Mouse (Mus musculus) liver, embryonic 11.5 days (tissue): Measurements from ENCODE around the gene Pde6b. TPM values are rescaled to one million over a fixed set of nuclear protein-coding genes. Genes with fewer than 3 reads are reported as not detected.
A peak's percentile ranks its signal among the peaks of the same experiment; 100 is the strongest.

Source experiments
- ATAC-seq: fragments of 200-750 bp; cut with Nextera tagmentation; replicated peaks from 2 replicates; pipeline ENCODE4 v1.8.0; 2017; ENCODE audit warnings: moderate number of reproducible peaks, mild to moderate bottlenecking, moderate TSS enrichment, moderate library complexity; ENCODE audit not compliant: low FRiP score
- DNase-seq: peaks from one replicate; pipeline ENCODE4 v3.0.0-alpha.2; 2017; ENCODE audit warnings: low spot score
- H3K27ac ChIP-seq: fragments of 300-500 bp; sonication (generic); 2 replicates; pipeline ENCODE4 v1.5.1; 2014; ENCODE audit warnings: mild to moderate bottlenecking, low read depth, low read length, control low read depth
- H3K27me3 ChIP-seq: fragments of 300-500 bp; sonication (generic); replicated peaks from 2 replicates; pipeline ENCODE4 v1.6.1; 2014; ENCODE audit warnings: low read length, mixed read lengths; ENCODE audit not compliant: control insufficient read depth, insufficient read depth
- H3K36me3 ChIP-seq: fragments of 300-500 bp; sonication (generic); 2 replicates; pipeline ENCODE4 v1.6.1; 2014; ENCODE audit warnings: mild to moderate bottlenecking, low read length, moderate library complexity, mixed read lengths; ENCODE audit not compliant: control insufficient read depth, insufficient read depth
- H3K4me1 ChIP-seq: fragments of 300-500 bp; sonication (generic); replicated peaks from 2 replicates; pipeline ENCODE4 v1.6.1; 2014; ENCODE audit warnings: low read length, mixed read lengths; ENCODE audit not compliant: control insufficient read depth, insufficient read depth
- H3K4me2 ChIP-seq: fragments of 300-500 bp; sonication (generic); 2 replicates; pipeline ENCODE4 v1.6.1; 2014; ENCODE audit warnings: mild to moderate bottlenecking, control low read depth, moderate library complexity
- H3K4me3 ChIP-seq: fragments of 300-500 bp; sonication (generic); 2 replicates; pipeline ENCODE4 v1.5.1; 2014; ENCODE audit warnings: low read depth, low read length, control low read depth
- H3K9ac ChIP-seq: fragments of 300-500 bp; sonication (generic); 2 replicates; pipeline ENCODE4 v1.6.1; 2014; ENCODE audit warnings: low read depth, low read length, control low read depth
- H3K9me3 ChIP-seq: fragments of 300-500 bp; sonication (generic); 2 replicates; pipeline ENCODE4 v1.6.1; 2016; ENCODE audit warnings: low read length, inconsistent platforms, mixed read lengths; ENCODE audit not compliant: control insufficient read depth
- WGBS: fragments of 180-500 bp; shearing (Covaris S2); extraction: QIAGEN DNeasy Blood & Tissue Kit; methylation state at CpG from one replicate; pipeline ENCODE4 v1.1.7; 2014; 5-methylcytosine and 5-hydroxymethylcytosine counted together
- polyA plus RNA-seq: library from polyadenylated mRNA; unstranded; fragments of >200 nt; fragmentation: Nextera tagmentation; extraction: Ambion mirVana; gene quantifications from 2 replicates; pipeline ENCODE4 v1.2.1, GENCODE M21; 2014

Gene Pde6b
- polyA plus RNA-seq, 1 experiment from 2014 or later = 0.48 TPM

DNA sequence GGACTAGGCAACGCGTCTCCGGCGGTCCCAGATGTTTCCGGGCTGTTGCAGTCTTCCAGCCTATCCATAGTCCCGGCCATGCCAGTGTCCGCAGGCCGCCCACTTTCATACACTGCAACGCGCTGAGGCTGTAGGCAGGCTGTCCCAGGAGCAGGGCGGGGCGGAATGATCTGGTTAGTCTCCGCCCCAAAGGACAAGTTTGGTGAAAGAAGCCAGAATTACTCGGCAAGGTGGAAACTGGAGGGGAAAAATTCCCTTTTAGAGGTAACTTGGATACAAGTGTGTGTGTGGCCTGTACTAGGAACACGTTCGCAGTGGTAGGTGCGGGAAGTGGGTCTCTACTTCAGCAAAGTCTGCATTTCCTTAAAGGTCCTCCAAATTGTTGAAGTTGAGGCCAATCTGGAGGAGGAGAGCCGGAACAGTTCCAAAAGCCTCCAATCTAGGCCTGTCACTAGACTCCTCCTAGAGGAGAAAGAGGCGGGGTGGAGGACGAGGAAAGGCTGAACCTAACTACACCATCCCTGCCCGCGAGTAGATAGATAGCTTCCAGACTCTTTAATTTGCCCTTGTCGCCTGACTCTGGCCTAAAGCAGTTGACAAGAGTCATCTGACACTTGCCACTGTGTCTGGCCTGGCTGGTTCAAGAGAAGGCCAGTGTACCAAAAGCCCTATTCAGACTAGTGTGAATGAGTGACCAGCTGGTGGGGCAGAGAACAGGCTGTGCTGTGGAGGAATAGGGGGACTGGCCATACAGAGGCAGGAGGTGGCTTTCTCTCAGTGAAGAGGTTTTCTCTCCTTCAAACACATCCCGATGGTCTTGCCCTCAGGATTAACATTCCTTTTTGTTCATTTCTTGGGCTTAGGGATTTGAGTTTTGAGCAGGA, 60.8 kb downstream of the Pde6b start, which contains the start of gene Mfsd7a:
Gene Mfsd7a, minus strand, starts transcription at position 107 of the 884 bp plus-strand sequence.
- Histone ChIP-seq H3K9me3 (no peaks in the 10 kb centered on the region), H3K9ac (peak within 1 kb of the TSS; percentile 45; the same call in 1 of the 2 replicates), H3K36me3 (no peaks in the 10 kb centered on the region), H3K4me1 (peaks cover 14% of the 10 kb centered on the region), H3K4me3 (peak within 1 kb of the TSS; percentile 52), H3K4me2 (peak within 1 kb of the TSS; percentile 81), H3K27me3 (no peaks in the 10 kb centered on the region), H3K27ac (0 out of 2 replicates have a peak within 1 kb of the TSS, but pooled peaks have one; percentile 21)
- 13% methylated on average over 24 of the region's 24 CpGs for WGBS
- DNase-seq (peak; percentile 66), ATAC-seq (peak; percentile 84)

DNA sequence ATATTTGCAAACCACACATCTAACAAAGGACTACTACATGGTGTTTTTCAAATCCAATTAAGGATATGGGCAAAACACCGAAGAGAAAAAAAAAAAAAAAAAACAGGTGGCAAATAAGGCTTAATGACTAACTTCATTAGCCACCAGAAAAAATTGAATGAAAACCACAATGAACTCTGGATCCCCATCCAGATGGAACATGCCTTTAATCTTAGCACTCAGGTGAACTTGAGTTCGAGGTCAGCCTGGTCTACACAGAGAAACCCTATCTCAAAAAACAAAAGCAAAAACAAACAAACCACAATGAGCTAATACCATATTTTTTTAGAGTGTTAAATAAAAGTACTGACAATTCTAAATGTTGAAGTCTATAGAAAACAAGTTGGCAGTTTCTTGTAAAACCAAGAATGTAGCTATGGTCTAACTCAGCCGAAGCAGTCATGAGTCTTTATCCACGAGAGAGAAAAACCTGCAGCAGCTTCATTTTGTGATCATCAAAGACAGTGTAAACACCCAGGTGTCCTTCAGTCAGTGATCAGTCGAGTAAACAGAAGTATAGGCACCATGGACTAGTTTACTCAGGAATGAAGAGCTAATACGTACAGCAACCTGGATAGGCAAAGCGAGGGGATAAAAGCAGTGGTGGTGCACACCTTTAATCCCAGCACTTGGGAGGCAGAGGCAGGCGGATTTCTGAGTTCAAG, 62.8 kb downstream of the Pde6b start:
- Histone ChIP-seq H3K9ac (no peak overlapping the region), H3K36me3 (no peaks in the 10 kb centered on the region), H3K27ac (no peak overlapping the region), H3K27me3 (no peaks in the 10 kb centered on the region), H3K9me3 (no peaks in the 10 kb centered on the region), H3K4me3 (no peak overlapping the region), H3K4me2 (no peak overlapping the region), H3K4me1 (peaks cover 14% of the 10 kb centered on the region)
- 72% methylated on average over 8 of the region's 8 CpGs for WGBS
- DNase-seq (no peak), ATAC-seq (no peak)

GRCm38 (mm10) chr5:108451611-108452010, 63.4 kb downstream of the Pde6b start:
- H3K36me3 ChIP-seq = no peaks in the 10 kb centered on the region
- H3K9ac ChIP-seq = no peak overlapping the region
- H3K4me3 ChIP-seq = no peak overlapping the region
- ATAC-seq (no peak), DNase-seq (no peak)
- H3K4me1 ChIP-seq = peaks cover 14% of the 10 kb centered on the region
- no peaks in the 10 kb centered on the region for H3K27me3 ChIP-seq
- H3K27ac ChIP-seq = no peak overlapping the region
- no peak overlapping the region for H3K4me2 ChIP-seq
- WGBS = 70% methylated on average over 1 of the region's 1 CpGs
- H3K9me3 ChIP-seq = no peaks in the 10 kb centered on the region

- no peaks in the 10 kb centered on the region for H3K27me3 ChIP-seq
- H3K9ac ChIP-seq = no peak overlapping the region
- H3K27ac ChIP-seq = no peak overlapping the region
- 90% methylated on average over 1 of the region's 1 CpGs for WGBS
- H3K36me3 ChIP-seq = no peaks in the 10 kb centered on the region
- H3K4me1 ChIP-seq = peaks cover 12% of the 10 kb centered on the region
- no peak overlapping the region for H3K4me3 ChIP-seq
- H3K9me3 ChIP-seq = no peaks in the 10 kb centered on the region
- ATAC-seq (no peak), DNase-seq (no peak)
- no peak overlapping the region for H3K4me2 ChIP-seq
Observed at GRCm38 (mm10) chr5:108452422-108452821, 64.2 kb downstream of the Pde6b start.

- Histone ChIP-seq H3K27me3 (peaks cover 4% of the 10 kb centered on the region), H3K4me3 (no peak overlapping the region), H3K27ac (no peak overlapping the region), H3K9me3 (no peaks in the 10 kb centered on the region), H3K4me2 (no peak overlapping the region), H3K4me1 (peaks cover 3% of the 10 kb centered on the region; the same call in 1 of the 2 replicates), H3K36me3 (no peaks in the 10 kb centered on the region), H3K9ac (no peak overlapping the region)
- no peak for DNase-seq
- WGBS = 48% methylated on average over 3 of the region's 3 CpGs
- no peak for ATAC-seq
Observed at GRCm38 (mm10) chr5:108454094-108454493, 65.9 kb downstream of the Pde6b start.

- 65% methylated on average over 2 of the region's 2 CpGs for whole genome bisulfite sequencing
- Histone ChIP-seq H3K9ac (no peak overlapping the region), H3K36me3 (no peaks in the 10 kb centered on the region), H3K4me3 (no peak overlapping the region), H3K27ac (no peak overlapping the region), H3K4me2 (no peak overlapping the region), H3K4me1 (peaks cover 19% of the 10 kb centered on the region), H3K9me3 (no peaks in the 10 kb centered on the region), H3K27me3 (peaks cover 4% of the 10 kb centered on the region)
- no peak for DNase-seq
- no peak for ATAC-seq
Observed at GRCm38 (mm10) chr5:108458706-108459105, 70.5 kb downstream of the Pde6b start.

GRCm38 (mm10) chr5:108460461-108460860, 72.3 kb downstream of the Pde6b start:
- Histone ChIP-seq H3K4me1 (peaks cover 33% of the 10 kb centered on the region), H3K27me3 (peaks cover 4% of the 10 kb centered on the region), H3K9ac (peak overlapping the region; percentile 99; the same call in 1 of the 2 replicates), H3K9me3 (no peaks in the 10 kb centered on the region), H3K27ac (no peak overlapping the region), H3K4me2 (peak overlapping the region; percentile 96), H3K36me3 (no peaks in the 10 kb centered on the region), H3K4me3 (peak overlapping the region; percentile 98)
- WGBS = 41% methylated on average over 6 of the region's 6 CpGs
- ATAC-seq (no peak), DNase-seq (no peak)

DNA sequence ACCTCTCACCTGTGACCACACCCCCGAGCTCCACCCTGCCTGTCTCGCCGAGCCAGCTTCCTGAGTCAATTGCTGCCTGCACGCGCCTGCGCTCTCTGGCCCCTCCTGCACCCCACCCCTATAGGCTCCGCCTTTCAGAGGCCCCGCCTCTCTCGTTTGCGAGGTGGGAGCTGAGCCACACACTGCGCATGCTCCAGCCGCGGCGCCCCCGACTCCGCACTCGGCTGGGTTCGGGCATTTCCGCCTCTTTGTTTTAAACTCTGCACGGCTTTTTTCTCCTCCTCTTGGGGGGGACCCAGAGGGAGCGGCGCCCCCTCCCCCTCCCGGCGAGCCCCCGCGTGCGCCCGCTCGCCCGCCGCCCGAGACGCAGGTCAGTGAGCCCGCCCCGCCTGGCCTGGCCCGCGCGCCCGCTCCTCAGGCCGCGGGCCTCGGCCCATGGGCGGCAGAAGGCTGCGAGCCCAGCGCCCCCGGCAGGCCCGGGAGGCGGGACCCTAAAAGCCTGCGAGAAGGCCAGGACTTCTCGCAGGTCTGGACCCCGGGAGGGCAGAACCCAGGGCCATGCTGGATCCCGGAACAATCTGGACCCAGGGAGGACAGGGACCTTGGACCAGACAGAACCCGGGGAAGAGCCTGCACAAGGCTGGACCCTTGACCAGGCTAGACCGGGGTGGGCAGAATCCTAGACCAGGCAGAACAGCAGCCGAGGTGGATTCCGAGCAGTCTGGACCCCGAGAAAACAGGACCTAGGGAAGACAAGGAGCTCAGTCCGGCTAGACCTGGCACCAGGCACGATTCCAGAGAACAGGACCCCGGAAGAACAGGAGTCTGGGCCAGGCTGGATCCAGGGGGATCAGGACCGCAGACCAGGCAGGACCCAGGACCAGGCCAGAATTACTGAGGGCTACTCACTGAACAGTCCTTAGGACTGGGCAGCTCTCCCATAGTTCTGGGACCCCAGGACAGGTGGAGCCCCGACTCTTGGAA, 73.2 kb downstream of the Pde6b start, which contains the start of gene Pcgf3:
Gene Pcgf3, plus strand, starts transcription at position 151 of the 984 bp plus-strand sequence.
- Histone ChIP-seq H3K9ac (peak within 1 kb of the TSS; percentile 99), H3K27me3 (peaks cover 4% of the 10 kb centered on the region), H3K9me3 (no peaks in the 10 kb centered on the region), H3K4me2 (peak within 1 kb of the TSS; percentile 96), H3K27ac (peak within 1 kb of the TSS; percentile 84), H3K4me3 (peak within 1 kb of the TSS; percentile 98), H3K4me1 (peaks cover 42% of the 10 kb centered on the region), H3K36me3 (no peaks in the 10 kb centered on the region)
- DNase-seq = peak; percentile 96
- peak; percentile 94 for ATAC-seq
- WGBS = 1% methylated on average over 61 of the region's 62 CpGs
